Mouse (Mus musculus): ENCODE measurements at regions not wholly inside any gene's neighbourhood (a gene's known extent, or its start where the extent isn't known, plus 50 kb on each side); places are given as distances from the start of the nearest gene placed in this dataset.

DNA sequence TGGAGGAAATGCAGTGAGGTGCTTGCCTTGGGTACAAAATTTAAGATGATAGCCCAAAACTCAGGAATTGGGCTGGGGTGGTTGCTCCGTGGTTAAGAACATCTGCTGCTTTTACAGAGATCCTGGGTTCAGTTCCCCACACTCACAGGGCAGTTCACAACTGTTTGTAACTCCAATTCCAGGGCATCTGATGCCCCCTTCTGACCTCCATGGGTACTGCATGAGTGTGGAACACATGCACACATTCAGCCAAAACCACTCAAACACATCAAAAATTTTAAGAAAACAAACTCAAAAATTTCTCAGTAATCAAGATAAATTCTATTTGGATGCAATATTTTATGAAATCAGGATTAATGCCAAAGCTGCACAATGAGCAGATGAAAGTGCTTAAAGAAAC lies 157.8 kb upstream of the H2al1a start:
- TF ChIP-seq CTCF (conservative IDR thresholded peaks at IDR 0.05; ENCODE audit: low read length): peak; percentile 41
- no peak for TF ChIP-seq POU5F1 (IDR thresholded peaks at IDR 0.05; ENCODE audit: borderline replicate concordance, low read length)
- no peak for TF ChIP-seq NANOG (IDR thresholded peaks at IDR 0.05; ENCODE audit: borderline replicate concordance, low read length)

Data from E14TG2a.4 (cell line).